Mouse (Mus musculus) heart, postnatal 0 days (tissue): ENCODE measurements around the gene AI661453.

ENCODE experiments used
- CTCF ChIP-seq: IDR thresholded peaks from 2 replicates; pipeline ENCODE4 v1.5.1; 2016; ENCODE audit warnings: antibody characterized with exemption, control low read depth, low read depth
- EP300 ChIP-seq: IDR thresholded peaks from 2 replicates; pipeline ENCODE4 v1.6.1; 2016; ENCODE audit warnings: antibody characterized with exemption, low read depth

GRCm38 (mm10) chr17:47428831-47429304 is 7.5 kb upstream of the AI661453 start:
- TF ChIP-seq EP300 (no peak), CTCF (peak; percentile 74)
